Mouse (Mus musculus): ENCODE measurements around the gene Lpin1.

DNA sequence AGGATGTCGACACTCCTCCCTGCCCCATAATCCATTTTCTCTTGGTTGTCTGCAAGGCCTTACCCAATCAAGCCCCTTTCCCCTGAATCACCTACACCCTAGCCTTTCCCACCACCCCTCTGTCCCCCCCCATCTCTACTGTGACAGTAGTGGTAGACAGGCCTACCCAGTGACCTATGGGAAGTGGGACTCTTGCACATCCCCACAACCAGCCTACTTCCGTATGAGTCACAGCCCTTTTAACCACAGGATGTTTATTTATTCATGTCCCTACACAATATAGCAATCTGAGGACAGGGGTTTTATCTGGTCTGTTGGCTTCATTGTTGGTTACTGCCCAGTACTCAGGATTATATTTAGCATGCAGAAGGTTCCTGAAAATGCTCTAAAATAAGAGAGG, 84.6 kb downstream of the Lpin1 start:
- TF ChIP-seq CTCF (IDR thresholded peaks at IDR 0.05; ENCODE audit: borderline replicate concordance, insufficient read depth, low read depth, low read length) = no peak
- no peak for TF ChIP-seq POLR2A (IDR thresholded peaks at IDR 0.05; ENCODE audit: borderline replicate concordance, insufficient read depth, low read length)

Measured in cerebellum, adult 2 months (tissue).